Mouse (Mus musculus): ENCODE results near the gene Gatb.

GRCm38 (mm10) chr3:85573864-85574830, at the start of gene Gatb:
- no peak for TF ChIP-seq POLR2A (IDR thresholded peaks at IDR 0.05; ENCODE audit: borderline replicate concordance, low read depth, low read length)
- TF ChIP-seq CTCF (IDR thresholded peaks at IDR 0.05; ENCODE audit: low read depth, low read length) = no peak

Data from bone marrow macrophage, adult 2 months (primary cell).